17 mouse cellular contexts compared by ENCODE assay signal in genomic region chr10:108016552-108016951, GRCm38 (mm10).
"Had no signal": no experiment of that assay in that cellular context is flagged by ENCODE, and none has a peak within 500 bp of the region (broad histone marks: within the 10 kb centered on the region; RNA-seq: fewer than 3 reads in every experiment).

No protein-coding gene starts in this region.

- ATAC-seq: liver, embryonic 12.5 days; liver, postnatal 0 days; lung, postnatal 0 days; midbrain, embryonic 13.5 days; midbrain, embryonic 15.5 days; midbrain, embryonic 16.5 days had no signal

- DNase-seq: left cerebral cortex, postnatal 4 days; liver; liver, embryonic 13.5 days; liver, postnatal 0 days; lung, adult 18-20 months; lung, adult 2 months; lung, embryonic 14.5 days; lung, postnatal 10 days; lung, postnatal 14 days; lung, postnatal 36 days; lung, postnatal 4 days; midbrain, embryonic 14.5 days had no signal
